Mouse (Mus musculus): ENCODE measurements around the gene Camkmt.

Gene Camkmt

GRCm38 (mm10) chr17:85372523-85372922 lies 282.2 kb downstream of the Camkmt start:
- no peak for DNase-seq (ENCODE audit: low spot score)

DNA sequence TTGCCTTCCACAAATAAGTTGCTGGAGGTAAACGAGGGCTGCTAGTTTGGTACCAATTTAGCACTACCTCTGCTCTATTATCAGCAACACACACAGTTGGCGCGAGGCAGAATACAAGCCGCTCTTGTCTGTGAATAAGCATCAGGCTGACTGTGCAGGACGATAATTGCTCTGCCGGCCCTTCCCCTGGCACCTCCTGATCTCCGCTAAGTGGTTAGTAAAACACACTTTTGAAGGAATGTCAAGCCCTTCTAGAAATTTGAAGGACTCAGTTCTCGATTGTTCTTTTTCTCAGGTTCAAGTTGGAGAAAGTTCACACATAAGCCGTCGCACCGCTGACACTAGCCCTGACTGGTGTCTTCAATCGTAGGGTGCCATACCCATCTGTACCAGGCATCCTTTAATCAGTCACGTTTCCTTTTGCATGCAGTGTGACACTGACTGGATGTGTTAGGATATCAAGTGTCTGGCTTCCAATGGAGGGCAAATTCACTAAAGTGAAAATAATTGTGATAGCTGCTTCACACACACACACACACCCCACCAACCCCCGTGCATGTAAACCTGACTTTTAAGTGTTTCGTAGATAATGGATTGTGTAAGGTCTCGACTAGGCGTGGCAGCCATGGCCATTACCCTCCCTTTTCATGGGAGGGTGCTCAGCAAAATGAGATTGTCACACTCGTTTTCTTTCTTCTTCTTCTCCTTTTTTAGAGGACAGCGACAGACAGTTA lies 283.9 kb downstream of the Camkmt start:
- no peak for DNase-seq (ENCODE audit: low spot score)

GRCm38 (mm10) chr17:85374834-85375176 lies 284.5 kb downstream of the Camkmt start:
- peak; percentile 57 for DNase-seq (ENCODE audit: low spot score)

DNA sequence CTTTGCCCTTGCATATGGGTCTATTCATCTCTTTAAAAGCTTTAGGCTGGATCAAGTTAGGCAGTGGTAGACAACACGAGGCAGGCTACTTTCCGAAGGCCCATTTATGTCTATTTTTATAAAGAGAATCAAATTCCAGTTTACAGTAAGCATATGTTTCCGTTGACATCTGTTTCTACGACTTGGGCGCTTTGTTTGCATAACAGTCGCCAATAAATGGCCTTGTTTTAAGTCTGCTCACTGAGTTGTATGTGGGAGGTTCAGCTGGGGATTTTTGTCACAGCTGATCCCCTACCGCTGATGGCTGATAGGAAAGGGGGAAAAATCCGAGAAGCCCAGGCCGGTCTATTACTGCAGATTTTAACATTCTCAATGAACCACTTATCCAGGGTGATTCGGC lies 285.2 kb downstream of the Camkmt start:
- no peak for DNase-seq (ENCODE audit: low spot score)

DNA sequence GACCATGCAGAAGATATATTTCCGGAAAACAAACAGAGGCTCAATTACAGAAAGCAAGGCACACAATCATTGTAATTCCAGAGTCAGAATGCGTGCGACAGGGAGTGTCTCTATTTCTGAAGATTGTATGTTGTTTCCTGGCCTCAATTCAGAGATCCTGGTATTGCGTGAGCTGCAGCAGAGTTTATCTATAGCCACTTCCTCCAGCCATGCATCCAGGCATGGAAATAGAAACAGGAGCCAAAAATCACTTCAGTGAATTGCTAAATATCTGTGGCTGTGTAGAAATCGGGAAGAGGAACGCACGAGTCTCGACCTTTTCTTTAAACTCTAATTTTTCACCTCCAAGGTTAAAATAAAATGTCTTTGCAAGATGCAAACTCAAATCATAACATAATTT lies 287.1 kb downstream of the Camkmt start:
- no peak for DNase-seq (ENCODE audit: low spot score)

GRCm38 (mm10) chr17:85379101-85379500 lies 288.7 kb downstream of the Camkmt start:
- DNase-seq (ENCODE audit: low spot score), result no peak

- DNase-seq (ENCODE audit: low spot score), result no peak
Observed at GRCm38 (mm10) chr17:85381578-85382223, 291.3 kb downstream of the Camkmt start.

DNA sequence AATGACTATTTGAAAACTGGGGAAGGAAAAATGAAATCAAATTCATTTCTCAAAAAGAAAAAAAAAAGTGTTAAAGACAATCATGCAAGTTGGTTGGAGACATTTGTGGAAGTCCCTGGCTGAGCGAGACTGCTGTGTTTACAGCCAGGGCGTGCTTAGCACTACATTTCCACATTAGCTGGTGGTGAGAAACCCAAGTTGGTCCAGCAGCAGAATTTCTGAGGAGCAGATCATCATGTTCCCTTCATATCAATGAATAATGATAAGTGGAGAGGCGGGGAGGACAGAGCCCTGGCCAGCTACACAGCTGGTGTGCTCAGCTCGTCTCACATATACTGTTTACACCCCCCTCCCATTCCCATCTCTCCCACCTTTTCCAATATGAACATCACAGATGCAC lies 292.0 kb downstream of the Camkmt start:
- DNase-seq (ENCODE audit: low spot score), result no peak

- DNase-seq (ENCODE audit: low spot score), result no peak
Observed at GRCm38 (mm10) chr17:85382906-85383305, 292.6 kb downstream of the Camkmt start.

DNA sequence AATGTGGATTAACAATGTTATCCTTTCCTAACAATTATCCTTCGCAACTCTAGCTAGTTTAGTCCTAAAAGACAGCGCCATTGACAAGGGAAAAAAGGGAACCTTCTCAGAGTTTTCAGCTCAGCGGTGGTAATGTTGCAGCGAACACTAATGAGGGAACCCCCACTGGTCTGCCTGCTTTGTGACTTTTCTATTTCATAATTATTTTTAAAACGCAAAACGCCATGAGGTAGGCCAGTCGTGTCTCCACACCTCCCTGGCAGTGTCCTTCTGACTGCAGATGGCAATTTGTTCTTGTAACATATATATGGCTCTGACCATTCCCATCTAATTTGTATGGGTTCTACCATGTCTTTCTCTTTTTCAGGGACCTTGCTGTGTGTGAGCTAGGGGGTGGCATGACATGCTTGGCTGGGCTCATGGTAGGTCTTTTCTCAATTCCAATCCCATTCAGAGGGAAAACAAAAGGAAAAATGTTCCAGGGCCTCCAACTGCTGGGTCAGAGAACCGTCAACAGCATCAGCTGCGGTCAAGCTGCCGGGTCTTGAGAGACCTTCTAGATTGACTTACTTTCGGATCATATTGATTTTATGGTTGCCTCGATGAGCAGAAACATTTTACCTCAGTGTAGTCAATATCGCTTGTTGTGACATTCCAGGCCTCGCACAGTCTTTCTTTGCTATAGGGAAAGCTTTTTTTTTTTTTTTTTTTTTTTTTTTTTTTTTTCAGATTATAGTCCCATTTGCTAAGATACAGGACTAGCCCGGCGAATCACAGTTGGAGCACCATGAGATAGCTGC lies 302.9 kb downstream of the Camkmt start:
- DNase-seq (ENCODE audit: low spot score), result no peak

DNA sequence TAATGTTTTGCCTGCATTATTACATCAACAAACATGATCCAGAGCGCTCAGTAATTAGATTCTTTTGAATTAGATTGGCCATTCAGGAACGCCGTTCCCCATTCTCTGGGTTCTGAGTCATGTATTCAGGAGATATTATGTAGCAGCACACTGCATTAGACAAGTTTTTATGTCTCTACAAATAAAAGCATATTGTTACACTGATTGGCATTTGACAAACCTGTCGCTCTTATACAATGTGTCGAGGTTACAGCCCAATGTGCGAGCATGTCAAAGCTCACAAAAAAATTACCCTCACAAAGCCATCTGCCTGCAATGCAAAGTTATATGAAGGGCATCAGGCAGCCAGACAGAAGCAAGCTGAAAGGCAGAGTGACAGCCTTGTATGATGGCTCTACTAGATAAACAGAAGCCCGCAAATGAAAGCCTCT lies 303.6 kb downstream of the Camkmt start:
- peak; percentile 79 for DNase-seq (ENCODE audit: low spot score)

DNA sequence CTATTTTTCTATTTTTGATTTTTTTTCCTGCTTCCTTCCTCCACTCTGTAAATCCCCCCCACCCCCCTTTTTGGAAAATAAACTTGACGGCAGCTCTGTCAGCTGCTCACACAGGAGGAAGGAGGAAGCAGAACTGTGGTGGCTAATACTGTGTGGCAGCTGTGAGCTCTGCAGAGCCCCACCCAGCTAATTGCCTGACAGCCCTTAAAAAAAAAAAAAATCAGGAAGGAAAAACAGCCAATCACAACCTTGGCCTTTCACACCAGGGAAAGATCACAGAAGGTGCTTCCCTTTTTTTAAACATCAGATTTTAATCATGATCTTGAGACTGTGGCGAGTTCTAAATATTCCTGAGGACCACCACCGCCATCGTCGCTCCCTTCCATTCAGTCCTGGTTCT lies 305.1 kb downstream of the Camkmt start:
- peak; percentile 53 for DNase-seq (ENCODE audit: low spot score)

DNA sequence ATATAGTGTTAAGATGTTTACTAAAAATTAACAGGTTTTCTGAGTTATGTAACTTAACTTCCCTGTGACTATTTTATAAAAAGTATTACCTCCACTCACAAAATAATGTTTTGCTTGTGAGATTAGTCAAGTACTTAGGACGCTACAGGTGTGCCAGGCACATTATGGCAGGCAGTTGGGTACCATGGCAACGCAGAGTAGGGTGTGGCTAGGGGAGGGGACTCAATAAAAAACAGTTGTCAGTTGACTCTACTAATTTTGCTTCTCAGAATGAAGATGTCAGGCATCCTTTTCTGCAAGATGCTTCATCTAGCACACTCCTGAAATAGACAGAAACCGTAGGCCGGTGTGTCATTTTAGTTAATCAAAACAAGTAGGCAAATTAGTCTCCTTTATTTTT lies 310.4 kb downstream of the Camkmt start:
- no peak for DNase-seq (ENCODE audit: low spot score)

GRCm38 (mm10) chr17:85405161-85405560 lies 314.8 kb downstream of the Camkmt start:
- no peak for DNase-seq (ENCODE audit: low spot score)

GRCm38 (mm10) chr17:85406195-85406594 lies 315.8 kb downstream of the Camkmt start:
- DNase-seq (ENCODE audit: low spot score), result no peak

- no peak for DNase-seq (ENCODE audit: low spot score)
Observed at GRCm38 (mm10) chr17:85428831-85429230, 338.5 kb downstream of the Camkmt start.

- DNase-seq (ENCODE audit: low spot score), result no peak
Observed at GRCm38 (mm10) chr17:85432923-85433322, 342.6 kb downstream of the Camkmt start.

- DNase-seq (ENCODE audit: low spot score), result no peak
Observed at GRCm38 (mm10) chr17:85443036-85443435, 352.7 kb downstream of the Camkmt start.

DNA sequence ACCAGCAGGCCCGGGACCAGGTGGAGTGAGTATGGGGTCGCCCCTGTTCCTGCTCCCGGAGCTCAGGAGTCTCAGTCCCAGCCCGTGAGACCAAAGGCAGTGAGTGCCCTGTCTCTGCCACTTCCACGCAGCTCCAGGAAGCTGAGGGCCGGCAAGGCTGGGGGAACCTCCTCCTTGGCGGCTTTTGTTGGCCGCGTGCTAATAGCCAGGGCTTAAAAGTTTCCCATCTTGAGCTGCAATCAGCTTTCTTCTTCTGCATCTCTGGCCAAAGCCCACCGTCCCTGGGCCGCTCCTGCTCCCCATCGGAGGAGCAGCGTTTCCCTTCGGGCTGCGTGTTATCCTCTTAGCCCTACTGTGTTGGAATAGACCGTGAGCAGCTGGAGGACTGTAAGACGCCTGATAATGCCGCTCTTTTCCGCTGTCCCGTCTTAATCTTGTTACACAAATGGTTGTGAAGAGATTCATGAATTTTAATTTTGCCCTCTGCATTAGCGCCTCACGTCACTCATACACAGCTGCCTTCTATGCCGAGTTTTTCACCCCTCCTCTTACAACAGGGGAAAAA lies 364.1 kb downstream of the Camkmt start:
- DNase-seq (ENCODE audit: low spot score), result peak; percentile 29

DNA sequence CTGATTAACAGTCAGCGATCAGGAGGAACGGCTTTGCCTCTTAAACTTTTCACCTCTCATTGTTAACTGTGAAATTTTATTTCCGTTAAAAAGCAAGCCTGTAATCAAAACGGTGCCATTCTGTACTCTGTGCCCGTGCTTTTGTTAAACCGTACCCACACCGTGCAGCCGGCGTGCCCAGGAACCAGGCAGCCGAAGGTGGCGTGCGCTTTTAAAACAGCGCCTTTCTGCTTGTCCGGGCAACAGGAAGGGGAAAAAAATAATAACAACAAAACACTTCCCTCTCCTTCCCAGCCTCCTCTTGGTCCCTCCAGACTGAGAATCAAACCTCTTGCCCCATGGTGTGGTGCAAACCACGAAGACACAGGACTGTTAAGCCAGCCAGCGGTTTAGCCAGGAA lies 364.7 kb downstream of the Camkmt start:
- peak; percentile 32 for DNase-seq (ENCODE audit: low spot score)

- DNase-seq (ENCODE audit: low spot score), result no peak
Observed at GRCm38 (mm10) chr17:85458075-85458474, 367.7 kb downstream of the Camkmt start.

- DNase-seq (ENCODE audit: low spot score), result peak; percentile 21
Observed at GRCm38 (mm10) chr17:85458589-85458988, 368.2 kb downstream of the Camkmt start.

- no peak for DNase-seq (ENCODE audit: low spot score)
Observed at GRCm38 (mm10) chr17:85461577-85461976, 371.2 kb downstream of the Camkmt start.

Measured in MN1 (cell line).